Mouse (Mus musculus) neural tube, embryonic 14.5 days (tissue): ENCODE results near the gene Ano9. TPM values are rescaled to one million over a fixed set of nuclear protein-coding genes. Genes with fewer than 3 reads are reported as not detected.

ENCODE experiments used
- ATAC-seq: fragments of 200-750 bp; cut with Nextera tagmentation; 2 replicates; pipeline ENCODE4 v1.8.0; 2017; ENCODE audit warnings: low read depth, mild to moderate bottlenecking, moderate TSS enrichment, moderate library complexity
- H3K27ac ChIP-seq: fragments of 300-500 bp; sonication (generic); 2 replicates; pipeline ENCODE4 v1.5.1; 2014; ENCODE audit warnings: low read depth, mild to moderate bottlenecking, control low read depth, low read length, moderate library complexity, mixed read lengths
- H3K27me3 ChIP-seq: fragments of 300-500 bp; sonication (generic); 2 replicates; pipeline ENCODE4 v1.6.1; 2014; ENCODE audit warnings: low read length; ENCODE audit not compliant: control insufficient read depth, insufficient read depth
- H3K36me3 ChIP-seq: fragments of 300-500 bp; sonication (generic); 2 replicates; pipeline ENCODE4 v1.6.1; 2014; ENCODE audit warnings: low read length, mixed read lengths; ENCODE audit not compliant: control insufficient read depth, insufficient read depth
- H3K4me1 ChIP-seq: fragments of 300-500 bp; sonication (generic); 2 replicates; pipeline ENCODE4 v1.6.1; 2014; ENCODE audit warnings: low read length; ENCODE audit not compliant: control insufficient read depth, insufficient read depth
- H3K4me2 ChIP-seq: fragments of 300-500 bp; sonication (generic); 2 replicates; pipeline ENCODE4 v1.6.1; 2014; ENCODE audit warnings: mild to moderate bottlenecking, low read depth, low read length, control low read depth
- H3K4me3 ChIP-seq: fragments of 300-500 bp; sonication (generic); 2 replicates; pipeline ENCODE4 v1.5.1; 2014; ENCODE audit warnings: low read depth, low read length, control low read depth, mixed read lengths
- H3K9ac ChIP-seq: fragments of 300-500 bp; sonication (generic); replicated peaks from 2 replicates; pipeline ENCODE4 v1.6.1; 2014; ENCODE audit warnings: low read depth, mild to moderate bottlenecking, control low read depth, low read length, mixed read lengths
- H3K9me3 ChIP-seq: fragments of 300-500 bp; sonication (generic); 2 replicates; pipeline ENCODE4 v1.6.1; 2016; ENCODE audit warnings: low read length; ENCODE audit not compliant: control insufficient read depth
- WGBS: fragments of 180-500 bp; shearing (Covaris S2); extraction: QIAGEN DNeasy Blood & Tissue Kit; methylation state at CpG from one replicate; pipeline ENCODE4 v1.1.7; 2014; 5-methylcytosine and 5-hydroxymethylcytosine counted together
- polyA plus RNA-seq: library from polyadenylated mRNA; unstranded; fragments of >200 nt; fragmentation: Nextera tagmentation; extraction: Ambion mirVana; gene quantifications from 2 replicates; pipeline ENCODE4 v1.2.1, GENCODE M21; 2014

The Ano9 gene
- polyA plus RNA-seq, 1 experiment from 2014 or later: 0.63 TPM

- ATAC-seq: no peak
- Histone ChIP-seq H3K36me3 (no peaks in the 10 kb centered on the region), H3K4me1 (0 out of 2 replicates have a peak, but pooled peaks cover 2% of the 10 kb centered on the region), H3K27ac (no peak overlapping the region), H3K4me3 (no peak overlapping the region), H3K9ac (0 out of 2 replicates have a peak overlapping the region, but pooled peaks have one; percentile 21), H3K27me3 (peaks cover 7% of the 10 kb centered on the region), H3K9me3 (no peaks in the 10 kb centered on the region), H3K4me2 (no peak overlapping the region)
- WGBS: 57% methylated on average over 15 of the region's 15 CpGs
Observed at GRCm38 (mm10) chr7:141094487-141095205, 23.0 kb downstream of the Ano9 start.

GRCm38 (mm10) chr7:141093950-141094349 is 23.7 kb downstream of the Ano9 start:
- H3K9me3 ChIP-seq: no peaks in the 10 kb centered on the region
- no peak overlapping the region for H3K4me3 ChIP-seq
- H3K4me1 ChIP-seq: no peaks in the 10 kb centered on the region
- ATAC-seq: no peak
- H3K27ac ChIP-seq: no peak overlapping the region
- H3K9ac ChIP-seq: no peak overlapping the region
- WGBS: 81% methylated on average over 6 of the region's 6 CpGs
- H3K4me2 ChIP-seq: no peak overlapping the region
- peaks cover 2% of the 10 kb centered on the region; the same call in 1 of the 2 replicates for H3K27me3 ChIP-seq
- no peaks in the 10 kb centered on the region for H3K36me3 ChIP-seq

GRCm38 (mm10) chr7:141092051-141092735 is 25.4 kb downstream of the Ano9 start:
- Histone ChIP-seq H3K36me3 (no peaks in the 10 kb centered on the region), H3K4me2 (peak overlapping the region; percentile 31), H3K27ac (no peak overlapping the region), H3K9ac (0 out of 2 replicates have a peak overlapping the region, but pooled peaks have one; percentile 21), H3K4me1 (no peaks in the 10 kb centered on the region), H3K4me3 (0 out of 2 replicates have a peak overlapping the region, but pooled peaks have one; percentile 0), H3K9me3 (no peaks in the 10 kb centered on the region), H3K27me3 (0 out of 2 replicates have a peak, but pooled peaks cover 3% of the 10 kb centered on the region)
- peak; percentile 72 for ATAC-seq
- 6% methylated on average over 37 of the region's 37 CpGs for WGBS

DNA sequence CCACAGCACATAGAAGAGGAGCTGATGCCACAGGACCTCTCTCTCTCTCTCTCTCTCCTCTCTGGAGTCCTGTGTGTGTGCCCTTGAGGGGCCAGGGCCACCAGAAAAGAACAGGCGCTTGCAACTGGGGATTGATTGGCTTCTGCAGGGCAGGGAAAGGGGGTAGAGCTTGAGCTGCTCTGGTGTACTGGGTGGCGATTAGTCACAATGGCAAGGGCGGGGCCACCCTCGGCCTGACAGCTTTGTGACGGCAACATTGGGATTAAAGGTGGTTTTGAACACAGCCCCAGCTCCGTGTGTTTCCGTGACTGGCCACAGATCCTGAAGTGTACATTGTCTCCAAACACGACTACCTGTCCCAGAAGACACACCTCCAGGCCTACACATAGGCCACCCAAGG is 27.4 kb downstream of the Ano9 start:
- no peaks in the 10 kb centered on the region for H3K36me3 ChIP-seq
- no peak overlapping the region for H3K27ac ChIP-seq
- no peaks in the 10 kb centered on the region for H3K4me1 ChIP-seq
- H3K4me2 ChIP-seq: no peak overlapping the region
- WGBS: 58% methylated on average over 8 of the region's 8 CpGs
- 0 out of 2 replicates have a peak, but pooled peaks cover 3% of the 10 kb centered on the region for H3K27me3 ChIP-seq
- no peak overlapping the region for H3K9ac ChIP-seq
- H3K4me3 ChIP-seq: no peak overlapping the region
- no peaks in the 10 kb centered on the region for H3K9me3 ChIP-seq
- no peak for ATAC-seq

- Histone ChIP-seq H3K36me3 (no peaks in the 10 kb centered on the region), H3K4me2 (no peak overlapping the region), H3K27me3 (0 out of 2 replicates have a peak, but pooled peaks cover 3% of the 10 kb centered on the region), H3K27ac (no peak overlapping the region), H3K9me3 (no peaks in the 10 kb centered on the region), H3K4me1 (no peaks in the 10 kb centered on the region), H3K9ac (no peak overlapping the region), H3K4me3 (no peak overlapping the region)
- 16% methylated on average over 18 of the region's 18 CpGs for WGBS
- ATAC-seq: no peak
Observed at GRCm38 (mm10) chr7:141088473-141088872, 29.1 kb downstream of the Ano9 start.

DNA sequence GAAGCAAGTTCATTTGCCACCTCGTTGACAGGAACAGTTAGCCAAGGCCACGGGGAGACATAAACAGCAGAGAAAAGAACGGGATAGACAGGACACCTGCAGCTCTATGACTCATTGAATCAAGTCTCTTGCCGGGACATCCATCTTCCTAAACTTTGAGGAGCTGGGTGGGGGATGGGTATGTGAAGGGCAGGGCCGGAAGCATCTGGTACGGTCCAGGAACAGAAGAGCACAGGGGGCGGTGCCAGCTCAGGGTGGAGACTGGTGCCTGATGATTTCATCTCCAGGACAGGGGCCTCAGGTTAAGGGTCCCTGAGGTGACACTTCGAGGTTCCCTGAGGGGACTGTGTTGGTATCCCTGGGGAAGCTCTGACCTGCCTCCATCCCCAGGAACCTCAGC is 29.7 kb downstream of the Ano9 start:
- 0 out of 2 replicates have a peak, but pooled peaks cover 3% of the 10 kb centered on the region for H3K27me3 ChIP-seq
- 32% methylated on average over 8 of the region's 8 CpGs for WGBS
- H3K9ac ChIP-seq: no peak overlapping the region
- no peaks in the 10 kb centered on the region for H3K36me3 ChIP-seq
- no peak overlapping the region for H3K4me3 ChIP-seq
- H3K27ac ChIP-seq: no peak overlapping the region
- no peaks in the 10 kb centered on the region for H3K4me1 ChIP-seq
- H3K4me2 ChIP-seq: no peak overlapping the region
- ATAC-seq: no peak
- no peaks in the 10 kb centered on the region for H3K9me3 ChIP-seq

DNA sequence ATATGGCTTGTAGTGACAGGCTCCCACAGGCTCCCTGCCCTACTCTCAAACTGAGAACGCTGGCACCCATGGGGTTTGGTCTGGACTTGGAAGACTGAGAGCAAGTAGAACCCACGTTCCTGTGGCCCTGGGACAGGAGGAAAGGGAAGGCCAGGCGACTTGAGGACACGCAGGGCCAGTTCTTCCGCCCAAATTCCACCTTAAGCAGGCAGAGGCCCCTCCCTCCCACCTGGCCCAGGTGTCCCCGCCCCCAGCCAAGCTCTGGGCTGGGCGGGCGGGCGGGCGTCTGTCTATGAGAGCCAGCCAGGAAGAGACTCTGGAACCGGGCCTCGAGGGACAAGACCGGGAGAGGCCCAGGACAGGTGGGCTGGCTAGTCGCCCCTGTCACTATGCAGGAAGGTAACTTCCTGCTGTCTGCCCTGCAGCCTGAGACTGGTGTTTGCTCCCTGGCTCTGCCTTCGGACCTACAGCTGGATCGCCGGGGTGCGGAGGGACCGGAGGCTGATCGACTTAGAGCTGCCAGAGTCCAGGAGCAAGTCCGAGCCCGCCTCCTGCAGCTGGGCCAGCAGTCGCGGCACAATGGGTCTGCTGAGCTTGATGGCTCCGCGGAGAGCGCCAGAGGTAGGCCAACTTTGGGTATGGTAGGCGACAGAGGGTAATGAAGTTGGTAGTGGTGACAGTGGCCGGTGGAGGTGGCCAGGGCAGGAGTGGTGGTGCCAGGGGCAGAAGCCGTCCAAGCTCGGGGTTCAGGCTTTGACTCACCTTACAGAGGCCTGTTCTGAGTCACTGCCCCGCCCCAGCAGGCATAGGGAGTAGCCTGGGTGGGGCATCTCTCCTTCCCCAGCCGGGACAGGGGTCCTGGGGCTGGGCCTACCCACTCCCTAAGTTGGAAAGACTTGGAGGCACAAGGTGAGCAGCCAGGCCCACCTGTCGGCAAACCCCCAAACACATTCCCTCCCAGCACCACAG is 37.8 kb downstream of the Ano9 start:
- H3K9ac ChIP-seq: no peak overlapping the region
- no peak overlapping the region for H3K27ac ChIP-seq
- no peak overlapping the region for H3K4me3 ChIP-seq
- H3K4me2 ChIP-seq: no peak overlapping the region
- no peaks in the 10 kb centered on the region for H3K36me3 ChIP-seq
- ATAC-seq: no peak
- H3K27me3 ChIP-seq: no peaks in the 10 kb centered on the region
- H3K9me3 ChIP-seq: no peaks in the 10 kb centered on the region
- WGBS: 28% methylated on average over 34 of the region's 34 CpGs
- no peaks in the 10 kb centered on the region for H3K4me1 ChIP-seq

GRCm38 (mm10) chr7:141078876-141079275 is 38.7 kb downstream of the Ano9 start:
- Histone ChIP-seq H3K4me3 (no peak overlapping the region), H3K4me1 (no peaks in the 10 kb centered on the region), H3K36me3 (no peaks in the 10 kb centered on the region), H3K27me3 (no peaks in the 10 kb centered on the region), H3K27ac (no peak overlapping the region), H3K9me3 (no peaks in the 10 kb centered on the region), H3K4me2 (no peak overlapping the region), H3K9ac (no peak overlapping the region)
- no peak for ATAC-seq
- 84% methylated on average over 4 of the region's 4 CpGs for WGBS
